Mouse (Mus musculus): Measurements from ENCODE around the gene Tmcc3. TPM values are rescaled to one million over a fixed set of nuclear protein-coding genes. Genes with fewer than 3 reads are reported as not detected.

The Tmcc3 gene
- total RNA-seq, 2 experiments from 2014 or later: 2.1 to 2.9 TPM

- no peak for ATAC-seq (ENCODE audit: poor library complexity, severe bottlenecking)
Measured at GRCm38 (mm10) chr10:94540241-94540640, 228.5 kb downstream of the Tmcc3 start.

- no peak for ATAC-seq (ENCODE audit: poor library complexity, severe bottlenecking)
Measured at GRCm38 (mm10) chr10:94543956-94544355, 232.2 kb downstream of the Tmcc3 start.

DNA sequence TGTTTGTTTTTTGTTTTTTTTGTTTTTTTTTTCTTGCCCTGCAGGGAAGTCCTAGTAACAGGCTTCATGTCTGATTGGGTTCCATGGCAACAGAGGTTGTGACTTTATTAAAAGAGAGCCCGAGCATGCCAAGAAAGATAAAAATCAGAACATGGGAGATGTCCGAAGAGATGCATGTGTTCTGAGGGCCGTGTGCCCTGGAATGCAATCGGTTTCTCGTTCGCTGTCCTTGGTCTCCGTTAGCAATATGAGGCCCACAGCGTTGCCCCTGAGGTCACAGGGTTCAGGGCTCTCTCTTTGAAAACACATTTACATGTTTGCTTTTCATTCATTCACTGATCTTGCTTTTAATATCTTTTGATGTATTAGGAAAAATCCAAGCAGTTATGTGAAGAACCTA, 233.1 kb downstream of the Tmcc3 start:
- ATAC-seq (ENCODE audit: poor library complexity, severe bottlenecking): no peak

GRCm38 (mm10) chr10:94545259-94546019, 233.7 kb downstream of the Tmcc3 start:
- ATAC-seq (ENCODE audit: poor library complexity, severe bottlenecking): peak; percentile 86

DNA sequence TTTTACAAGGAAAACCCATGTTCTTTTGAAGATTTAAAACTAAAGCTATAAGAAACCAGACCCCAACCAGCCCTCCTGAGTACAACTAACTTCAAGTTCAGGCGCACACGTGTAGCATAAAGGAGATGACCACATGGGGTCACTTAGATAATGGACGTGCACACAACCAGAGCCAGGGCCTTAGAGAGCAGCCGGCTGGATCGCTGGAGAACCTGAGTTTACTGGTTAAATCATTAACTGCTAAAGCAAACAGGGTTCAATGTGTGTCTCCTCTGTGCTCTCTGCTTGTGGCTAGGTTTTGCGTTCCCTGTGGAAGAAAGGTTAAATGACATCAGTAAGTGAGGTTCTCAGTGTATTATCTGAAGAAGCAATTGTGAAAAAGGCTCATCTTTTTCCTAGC, 234.9 kb downstream of the Tmcc3 start:
- ATAC-seq (ENCODE audit: poor library complexity, severe bottlenecking): no peak

DNA sequence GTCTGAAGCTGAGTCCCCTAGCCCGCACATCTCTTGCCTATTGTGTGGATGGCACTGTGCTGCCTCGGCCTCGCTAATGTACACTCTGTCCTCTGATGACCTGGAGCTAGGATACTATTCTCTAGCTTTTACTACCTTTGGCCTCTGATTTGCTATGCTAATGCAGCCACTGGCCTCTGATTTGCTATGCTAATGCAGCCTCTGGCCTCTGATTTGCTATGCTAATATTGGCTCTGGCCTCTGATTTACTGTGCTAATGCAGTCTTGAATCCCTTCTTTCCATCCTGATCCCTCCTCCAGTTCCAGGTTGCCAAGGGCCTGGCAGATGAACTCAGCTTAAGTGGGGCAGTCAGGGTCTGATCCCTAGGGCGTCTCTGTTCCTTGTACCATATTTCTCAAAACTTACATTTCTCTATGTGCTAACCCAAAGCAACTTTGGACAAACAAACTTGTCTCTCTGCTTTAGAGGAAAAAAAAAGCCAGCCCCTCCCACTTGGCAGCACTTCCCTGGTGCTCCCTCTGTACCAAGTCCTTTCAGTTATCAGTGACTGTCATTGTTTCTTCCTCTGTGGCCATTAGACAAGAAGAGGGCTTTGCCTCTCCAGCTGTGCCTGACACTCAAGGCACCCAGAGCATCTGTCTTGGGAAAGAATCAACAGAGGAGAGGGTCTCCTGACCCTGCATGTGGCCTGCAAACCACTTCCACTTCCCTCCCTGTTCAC, 237.9 kb downstream of the Tmcc3 start:
- no peak for ATAC-seq (ENCODE audit: poor library complexity, severe bottlenecking)

DNA sequence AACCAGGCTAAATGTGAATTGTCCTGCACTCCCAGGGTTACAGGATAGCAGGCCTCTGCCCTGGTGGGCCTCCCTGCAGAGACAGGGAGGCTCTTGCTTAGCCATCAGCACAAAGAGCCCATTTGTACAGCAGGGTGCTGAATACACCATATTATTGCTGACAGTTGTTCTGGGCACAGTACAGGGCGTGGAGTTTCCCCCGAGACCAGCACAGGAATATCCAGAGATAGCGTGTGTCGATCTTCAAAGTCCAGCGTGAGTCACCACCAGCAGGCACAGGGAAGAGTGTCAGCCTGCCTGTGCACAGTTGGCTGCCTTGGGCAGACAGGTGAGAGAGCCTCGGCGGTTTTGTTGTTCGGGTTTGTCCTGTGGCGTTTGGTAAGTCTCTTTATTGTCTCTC, 238.9 kb downstream of the Tmcc3 start:
- no peak for ATAC-seq (ENCODE audit: poor library complexity, severe bottlenecking)

DNA sequence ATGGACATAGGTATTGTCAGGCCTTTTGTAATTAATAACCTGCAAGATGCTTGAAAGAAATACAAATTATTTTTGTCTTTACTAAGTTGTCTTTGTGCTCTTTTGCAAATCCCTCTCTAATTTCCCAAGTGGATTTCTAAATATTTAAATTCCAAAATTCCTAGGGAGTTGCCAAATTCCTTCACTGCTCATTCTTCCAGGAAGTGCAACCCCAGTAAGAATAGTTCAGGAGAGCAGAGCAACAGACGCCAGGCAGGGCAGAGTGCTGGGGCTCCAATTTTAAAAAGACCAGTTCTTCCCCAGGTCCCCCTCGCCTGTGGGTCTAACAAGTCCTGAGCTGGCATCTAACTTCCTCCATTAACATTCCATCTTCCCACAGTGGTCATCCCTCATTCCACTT, 239.3 kb downstream of the Tmcc3 start:
- ATAC-seq (ENCODE audit: poor library complexity, severe bottlenecking): no peak

DNA sequence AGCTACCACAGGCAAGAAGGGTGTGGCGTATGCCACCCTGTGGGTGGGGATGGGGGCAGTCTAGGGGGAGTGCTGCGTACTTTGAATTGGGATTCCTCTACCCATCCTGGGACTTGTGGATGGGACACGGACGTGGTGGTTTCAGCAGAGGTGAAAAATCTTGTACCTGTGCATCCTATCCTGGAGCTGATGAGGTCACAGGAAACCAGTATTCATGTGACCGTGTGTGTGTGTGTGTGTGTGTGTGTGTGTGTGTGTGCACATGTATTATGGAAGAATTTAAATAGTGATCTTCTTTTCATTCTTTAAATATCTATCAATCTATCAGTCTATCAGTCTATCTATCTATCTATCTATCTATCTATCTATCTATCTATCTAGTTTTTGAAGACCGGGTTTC, 239.8 kb downstream of the Tmcc3 start:
- ATAC-seq (ENCODE audit: poor library complexity, severe bottlenecking): no peak

- ATAC-seq (ENCODE audit: poor library complexity, severe bottlenecking): peak; percentile 80
Measured at GRCm38 (mm10) chr10:94551924-94552523, 240.3 kb downstream of the Tmcc3 start.

- ATAC-seq (ENCODE audit: poor library complexity, severe bottlenecking): no peak
Measured at GRCm38 (mm10) chr10:94555394-94555793, 243.6 kb downstream of the Tmcc3 start.

DNA sequence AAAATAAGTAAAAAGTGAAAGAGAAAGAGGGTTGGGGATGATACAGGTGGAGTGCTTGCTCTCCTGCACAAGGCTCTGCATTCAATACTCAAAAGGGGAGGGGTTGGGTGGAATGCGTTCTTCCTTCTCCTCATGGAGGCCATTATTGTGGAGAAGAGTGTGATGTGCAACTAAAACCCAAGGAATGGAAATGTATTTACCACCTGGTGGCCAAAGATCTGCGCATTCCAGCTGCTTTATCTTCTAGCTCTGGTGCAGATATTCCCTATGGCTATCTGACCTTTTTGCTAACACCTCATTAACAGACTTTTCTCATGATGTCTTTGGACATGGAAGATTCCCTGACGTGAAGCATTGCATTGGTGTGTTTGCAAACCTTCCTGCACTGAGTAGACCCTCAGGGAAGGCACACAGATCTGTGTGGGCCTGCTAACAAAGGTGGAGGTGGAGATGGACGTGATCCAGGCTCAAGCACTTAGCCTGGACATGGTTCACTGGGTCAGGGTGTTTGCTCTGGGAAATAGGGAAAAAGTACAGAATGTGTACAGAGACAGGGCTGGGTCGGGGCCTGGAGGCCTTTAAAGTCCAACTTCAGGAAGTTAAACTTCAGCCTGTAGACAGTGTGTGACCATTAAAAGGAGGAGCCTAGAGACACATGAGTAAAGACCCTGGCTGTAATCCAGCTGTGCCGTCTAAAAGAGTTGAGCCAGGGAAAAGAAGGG, 245.8 kb downstream of the Tmcc3 start:
- no peak for ATAC-seq (ENCODE audit: poor library complexity, severe bottlenecking)

- no peak for ATAC-seq (ENCODE audit: poor library complexity, severe bottlenecking)
Measured at GRCm38 (mm10) chr10:94558826-94559225, 247.1 kb downstream of the Tmcc3 start.

DNA sequence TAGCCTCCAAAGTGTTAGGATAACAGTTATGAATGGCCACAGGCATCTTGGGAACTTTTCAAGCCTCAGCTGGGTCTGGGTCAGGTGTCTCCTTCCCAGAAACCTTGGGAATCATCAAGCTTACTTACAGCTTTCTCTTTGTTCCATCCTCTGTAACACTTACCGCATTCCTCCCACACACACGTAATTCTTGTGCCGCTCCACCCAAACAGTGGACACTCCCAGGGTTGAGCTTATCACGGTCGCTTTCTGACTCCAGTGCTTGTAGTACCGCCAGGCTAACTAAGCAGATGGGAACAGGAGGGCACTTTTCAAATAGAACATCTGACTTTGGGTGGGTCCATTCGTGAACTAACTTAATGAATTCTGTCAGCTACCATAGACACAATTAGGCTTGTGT, 249.6 kb downstream of the Tmcc3 start:
- no peak for ATAC-seq (ENCODE audit: poor library complexity, severe bottlenecking)

- ATAC-seq (ENCODE audit: poor library complexity, severe bottlenecking): peak; percentile 40; the same call in 1 of the 2 replicates
Measured at GRCm38 (mm10) chr10:94562188-94562587, 250.4 kb downstream of the Tmcc3 start.

- no peak for ATAC-seq (ENCODE audit: poor library complexity, severe bottlenecking)
Measured at GRCm38 (mm10) chr10:94562991-94563390, 251.2 kb downstream of the Tmcc3 start.

- no peak for ATAC-seq (ENCODE audit: poor library complexity, severe bottlenecking)
Measured at GRCm38 (mm10) chr10:94565410-94566221, 253.9 kb downstream of the Tmcc3 start.

DNA sequence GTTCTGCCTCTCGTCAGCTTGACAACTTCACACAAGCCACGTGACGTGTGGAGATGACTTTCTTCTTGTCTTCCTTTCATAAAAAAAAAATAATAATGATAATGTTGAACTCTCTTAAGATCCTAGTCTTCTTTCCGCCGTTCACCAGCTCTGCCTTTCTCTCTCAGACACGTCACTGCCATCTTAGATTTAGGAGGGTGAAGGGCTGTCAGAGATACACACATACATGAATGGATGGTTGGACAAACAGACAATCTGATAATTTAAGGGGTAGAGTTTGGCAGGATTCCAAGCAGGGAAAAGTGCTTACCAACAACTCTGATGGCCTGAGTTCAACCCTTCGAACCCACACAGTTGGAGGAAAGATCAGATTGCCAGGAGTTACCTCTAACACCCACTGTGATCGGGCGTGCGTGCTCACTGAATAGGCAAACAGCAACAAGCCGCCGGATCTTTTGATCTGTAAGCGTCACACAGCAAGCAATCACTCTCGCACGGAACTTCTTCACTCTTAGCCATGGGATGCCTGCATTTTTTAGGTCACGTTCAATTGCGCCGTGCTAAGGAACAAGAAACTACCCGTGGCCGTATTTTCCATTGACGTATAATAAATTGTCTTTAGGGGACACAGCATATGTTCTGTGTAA, 254.6 kb downstream of the Tmcc3 start:
- ATAC-seq (ENCODE audit: poor library complexity, severe bottlenecking): no peak

DNA sequence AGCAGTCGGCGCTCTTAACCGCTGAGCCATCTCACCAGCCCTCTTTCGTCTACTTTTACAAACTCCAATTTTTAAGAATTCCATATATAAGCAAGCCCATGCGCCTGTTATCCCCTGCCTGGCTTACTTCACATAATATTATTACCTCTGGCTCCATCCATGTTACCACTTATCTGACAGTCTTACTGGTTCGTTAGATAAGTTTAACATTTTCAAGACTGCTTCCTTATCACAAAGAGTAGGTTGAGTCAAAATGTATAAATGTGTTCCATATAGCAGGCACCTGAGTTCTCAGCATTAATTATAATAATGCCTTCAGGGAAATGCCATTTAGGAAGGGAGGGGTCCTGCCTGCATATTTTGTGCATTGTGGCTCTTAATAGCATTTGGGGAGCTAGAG, 255.5 kb downstream of the Tmcc3 start:
- ATAC-seq (ENCODE audit: poor library complexity, severe bottlenecking): no peak

- no peak for ATAC-seq (ENCODE audit: poor library complexity, severe bottlenecking)
Measured at GRCm38 (mm10) chr10:94567915-94568314, 256.2 kb downstream of the Tmcc3 start.

All from megakaryocyte, adult 5-6 weeks (primary cell).